Mouse (Mus musculus): Measurements from ENCODE around the gene Qrich2. TPM values are rescaled to one million over a fixed set of nuclear protein-coding genes. Genes with fewer than 3 reads are reported as not detected.

The Qrich2 gene
- total RNA-seq, 2 experiments from 2014 or later = 0.17 TPM; not detected in 1

- peak overlapping the region; percentile 33; the same call in 1 of the 2 replicates for H3K4me3 ChIP-seq
- peak overlapping the region; percentile 57; the same call in 1 of the 2 replicates for H3K27ac ChIP-seq
- TF ChIP-seq CTCF (conservative IDR thresholded peaks at IDR 0.05) = no peak
- DNase-seq (ENCODE audit: low spot score in 2 of 2) = no peak
These were observed 29.9 kb downstream of the Qrich2 start for GRCm38 (mm10) chr11:116435992-116436724.

- Histone ChIP-seq H3K27ac (peak overlapping the region; percentile 95), H3K4me3 (peak overlapping the region; percentile 89)
- no peak for DNase-seq (ENCODE audit: low spot score in 2 of 2)
- no peak for TF ChIP-seq CTCF (conservative IDR thresholded peaks at IDR 0.05)
These were observed 30.9 kb downstream of the Qrich2 start for GRCm38 (mm10) chr11:116434967-116435752.

- H3K4me3 ChIP-seq = peak overlapping the region; percentile 89
- H3K27ac ChIP-seq = peak overlapping the region; percentile 95
- TF ChIP-seq CTCF (conservative IDR thresholded peaks at IDR 0.05) = no peak
- DNase-seq (ENCODE audit: low spot score in 2 of 2) = peak in 1 of 2 experiments; percentile 48
These were observed 31.6 kb downstream of the Qrich2 start for GRCm38 (mm10) chr11:116434287-116434966.

- peak within 1 kb of the TSS; percentile 89 for H3K4me3 ChIP-seq
- H3K27ac ChIP-seq = peak within 1 kb of the TSS; percentile 95
- peak; percentile 98 to 99 for DNase-seq (ENCODE audit: low spot score in 2 of 2)
- TF ChIP-seq CTCF (conservative IDR thresholded peaks at IDR 0.05) = no peak
These were observed 32.4 kb downstream of the Qrich2 start, which contains the start of gene Ubald2 for GRCm38 (mm10) chr11:116433356-116434286. Gene Ubald2 (plus strand): TSS chr11:116434094.

- DNase-seq (ENCODE audit: low spot score in 2 of 2) = peak; percentile 57 to 77
- Histone ChIP-seq H3K4me3 (no peak overlapping the region), H3K27ac (peak overlapping the region; percentile 46)
- TF ChIP-seq CTCF (conservative IDR thresholded peaks at IDR 0.05) = no peak
These were observed 33.3 kb downstream of the Qrich2 start for GRCm38 (mm10) chr11:116432593-116433355.

GRCm38 (mm10) chr11:116432127-116432526, 33.9 kb downstream of the Qrich2 start:
- Histone ChIP-seq H3K27ac (peak overlapping the region; percentile 46; the same call in 1 of the 2 replicates), H3K4me3 (no peak overlapping the region)
- no peak for DNase-seq (ENCODE audit: low spot score in 2 of 2)
- no peak for TF ChIP-seq CTCF (conservative IDR thresholded peaks at IDR 0.05)

- H3K4me3 ChIP-seq = no peak overlapping the region
- no peak for DNase-seq (ENCODE audit: low spot score in 2 of 2)
- no peak overlapping the region for H3K27ac ChIP-seq
- no peak for TF ChIP-seq CTCF (conservative IDR thresholded peaks at IDR 0.05)
These were observed 34.5 kb downstream of the Qrich2 start for GRCm38 (mm10) chr11:116431428-116432077.

GRCm38 (mm10) chr11:116430723-116431427, 35.2 kb downstream of the Qrich2 start:
- no peak for DNase-seq (ENCODE audit: low spot score in 2 of 2)
- no peak overlapping the region for H3K27ac ChIP-seq
- no peak for TF ChIP-seq CTCF (conservative IDR thresholded peaks at IDR 0.05)
- H3K4me3 ChIP-seq = no peak overlapping the region

GRCm38 (mm10) chr11:116429862-116430613, 36.0 kb downstream of the Qrich2 start:
- DNase-seq (ENCODE audit: low spot score in 2 of 2) = no peak
- no peak overlapping the region for H3K27ac ChIP-seq
- no peak overlapping the region for H3K4me3 ChIP-seq
- no peak for TF ChIP-seq CTCF (conservative IDR thresholded peaks at IDR 0.05)

Measured in layer of hippocampus, adult 2 months (tissue).